Mouse (Mus musculus) heart, postnatal 4 days (tissue): Measurements from ENCODE around the gene Nanos3. TPM values are rescaled to one million over a fixed set of nuclear protein-coding genes. Genes with fewer than 3 reads are reported as not detected.

Experiments
- DNase-seq: peaks from one replicate; pipeline ENCODE4 v3.0.0; 2021
- total RNA-seq, 2 experiments: library from RNA; stranded (reverse); gene quantifications; 2 replicates each; pipeline ENCODE4 v1.2.3; 2021

Gene Nanos3
- total RNA-seq, 2 experiments from 2014 or later: 3.6 to 4.3 TPM

DNA sequence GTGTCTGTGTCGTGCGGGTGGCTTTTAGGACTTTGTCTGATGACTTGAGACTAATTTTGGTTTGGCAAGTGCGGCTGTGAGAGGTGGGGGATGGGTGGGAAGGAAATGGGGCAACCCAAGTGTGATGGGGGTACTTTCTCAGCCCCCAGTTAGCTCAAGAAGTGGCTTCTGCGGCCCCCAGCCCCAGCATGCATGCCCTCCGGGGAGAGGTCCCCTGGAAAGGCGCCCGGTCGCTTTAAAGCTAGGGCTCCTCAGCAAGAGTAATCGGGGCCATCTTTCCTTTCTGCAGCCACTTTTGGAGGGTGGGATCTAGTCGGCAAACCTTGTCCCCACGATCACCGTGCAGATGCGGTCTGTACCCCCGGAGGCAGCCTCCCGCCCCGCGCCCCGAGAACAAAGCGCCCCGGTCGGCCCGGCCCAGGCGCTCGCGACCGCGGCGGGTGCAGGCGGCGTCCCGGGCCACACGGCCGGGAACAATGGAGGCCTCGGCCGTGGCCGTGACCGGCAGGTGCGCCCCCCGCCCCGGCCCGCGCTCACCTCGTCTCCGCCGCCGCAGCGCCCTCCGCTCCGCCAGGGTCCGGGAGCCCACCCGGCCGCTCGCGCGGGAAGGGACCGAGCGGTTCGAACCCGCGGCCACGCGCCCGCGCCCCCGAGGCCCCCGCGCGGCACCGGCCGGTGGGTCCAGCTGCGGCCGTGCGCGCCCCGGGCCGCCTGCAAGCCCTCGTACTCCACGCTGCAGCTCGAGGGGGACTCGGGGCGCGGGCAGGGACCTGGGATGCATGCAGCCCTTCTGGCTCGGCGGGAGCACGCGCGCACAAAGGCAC, 1.5 kb downstream of the Nanos3 start:
- DNase-seq: peak; percentile 51

DNA sequence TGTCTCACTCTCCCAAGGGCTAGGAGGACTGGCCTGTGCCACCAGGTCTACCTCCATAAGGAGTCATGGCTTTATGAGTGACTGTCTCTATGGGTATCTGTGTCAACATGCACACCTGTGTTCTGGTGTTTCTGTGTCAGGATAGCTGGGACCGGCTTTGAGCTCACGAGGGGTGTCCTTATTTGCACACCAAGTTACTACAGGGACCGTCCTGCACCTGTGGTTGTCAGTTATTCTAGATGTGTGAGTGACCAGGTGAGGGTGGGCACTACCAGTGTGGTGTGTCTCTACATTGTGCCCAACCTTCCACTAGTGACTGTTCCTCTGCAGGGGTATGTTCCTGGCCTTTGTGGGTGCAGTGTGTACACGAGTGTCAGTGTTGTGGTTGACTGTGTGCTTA, 2.2 kb downstream of the Nanos3 start:
- no peak for DNase-seq

DNA sequence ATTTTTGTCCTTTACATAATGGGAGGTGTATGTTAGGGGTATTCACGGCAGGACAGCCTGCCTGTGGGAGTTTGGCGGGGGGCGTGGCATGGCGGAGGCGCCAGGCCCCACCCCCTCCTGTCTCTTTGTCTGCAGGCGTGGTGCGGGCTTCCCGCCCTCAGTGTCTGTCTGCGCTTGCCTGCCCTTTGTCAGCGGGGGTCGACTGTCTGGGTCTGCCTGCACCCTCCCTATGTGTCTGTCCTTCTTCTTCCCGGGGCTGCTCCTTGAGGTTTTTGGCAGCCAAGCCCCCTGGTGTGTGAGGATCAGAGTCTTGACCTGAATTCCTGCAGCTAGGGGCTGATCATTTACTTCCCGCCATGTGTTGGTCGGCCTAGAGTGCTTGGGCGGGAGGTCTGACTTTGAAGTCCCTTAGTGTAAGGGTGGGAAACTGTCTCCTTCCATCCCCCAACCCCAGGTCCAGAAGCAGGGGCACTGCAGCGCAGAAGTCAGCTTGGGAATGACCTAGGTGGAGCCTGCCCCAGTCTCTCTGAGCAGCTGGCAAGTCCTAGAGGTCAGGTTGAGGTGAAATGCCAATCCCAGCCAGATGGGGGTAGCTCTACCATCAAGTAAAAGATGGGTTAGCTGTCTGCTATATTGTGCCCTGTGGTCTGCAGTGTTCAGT, 4.4 kb downstream of the Nanos3 start:
- peak; percentile 69 for DNase-seq

DNA sequence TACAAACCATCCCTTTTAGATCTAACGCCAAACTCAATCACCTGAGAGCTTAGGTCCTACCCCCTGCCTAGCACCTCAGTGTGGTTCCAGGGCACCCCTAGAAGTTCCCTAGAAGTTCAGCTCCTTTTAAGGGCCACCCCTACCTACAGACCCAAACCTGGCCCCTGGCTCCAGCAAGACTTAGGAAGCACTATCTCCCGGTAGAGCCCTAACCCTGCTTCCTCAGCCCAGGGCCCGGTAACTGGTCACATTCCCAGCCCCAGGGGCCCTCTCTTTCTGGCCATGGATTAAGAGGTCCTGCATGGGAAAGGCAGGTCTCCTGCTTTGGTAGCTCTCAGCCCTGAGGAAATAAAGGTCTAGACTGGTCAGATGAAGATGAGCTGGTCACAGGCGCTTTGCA, 5.1 kb downstream of the Nanos3 start:
- no peak for DNase-seq

DNA sequence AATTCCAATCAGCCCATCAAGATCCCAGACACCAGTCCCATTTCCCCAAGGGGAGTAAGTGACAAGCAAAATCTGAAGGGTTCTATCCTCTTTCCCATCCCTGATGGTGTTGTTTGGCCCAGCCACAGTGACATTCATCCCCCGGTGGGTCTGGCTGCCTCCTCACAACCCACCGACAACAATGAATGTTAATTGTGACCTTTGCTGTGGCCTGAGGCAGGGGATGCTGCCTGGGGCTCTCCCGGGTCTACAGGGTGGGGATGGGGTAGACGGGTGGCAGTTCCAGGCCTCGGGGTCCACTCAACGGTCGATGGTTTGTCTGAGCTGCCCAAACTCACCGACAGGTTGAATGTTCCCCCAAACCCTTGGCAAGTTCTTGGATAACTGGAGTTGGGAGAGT, 6.4 kb downstream of the Nanos3 start:
- DNase-seq: no peak

DNA sequence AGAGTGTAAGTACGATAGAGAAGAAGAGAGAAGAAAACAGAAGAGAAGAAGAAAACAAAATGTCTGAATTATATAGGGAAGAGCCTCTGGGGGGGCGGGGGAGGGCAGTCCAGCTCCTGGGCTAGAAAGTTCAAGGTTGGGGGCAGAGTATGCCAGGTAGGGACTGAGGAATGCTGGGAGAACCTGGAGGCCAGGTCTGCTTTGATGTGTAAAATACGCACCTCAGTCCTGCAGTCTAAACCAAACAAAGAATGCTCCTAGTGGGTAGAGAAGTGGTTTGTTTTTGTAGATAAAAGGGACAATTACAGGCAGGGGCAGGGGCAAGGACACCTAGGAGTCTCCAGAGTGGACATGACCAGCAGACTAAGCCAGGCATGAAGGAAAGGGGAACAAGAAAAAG, 7.6 kb downstream of the Nanos3 start:
- no peak for DNase-seq

DNA sequence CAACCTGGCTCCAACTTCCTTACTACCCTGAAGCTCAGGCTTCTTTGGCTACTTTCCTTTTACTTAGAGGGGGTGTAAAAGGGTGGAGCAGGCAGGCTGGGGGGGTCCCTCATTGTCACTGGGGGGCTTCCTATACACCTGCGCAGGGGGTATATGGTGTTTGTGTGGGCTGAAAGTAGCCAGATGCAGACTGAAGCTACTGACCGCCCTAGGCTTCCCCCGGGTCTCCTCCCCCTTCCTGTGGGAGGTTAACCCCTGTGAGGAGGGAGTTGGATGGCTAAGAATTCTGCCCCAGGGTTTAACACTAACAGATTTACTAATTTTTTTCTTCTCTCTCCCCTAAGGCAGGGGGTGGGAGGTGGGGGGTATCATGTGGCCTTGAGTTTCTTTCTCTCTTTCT, 8.5 kb downstream of the Nanos3 start:
- no peak for DNase-seq

DNA sequence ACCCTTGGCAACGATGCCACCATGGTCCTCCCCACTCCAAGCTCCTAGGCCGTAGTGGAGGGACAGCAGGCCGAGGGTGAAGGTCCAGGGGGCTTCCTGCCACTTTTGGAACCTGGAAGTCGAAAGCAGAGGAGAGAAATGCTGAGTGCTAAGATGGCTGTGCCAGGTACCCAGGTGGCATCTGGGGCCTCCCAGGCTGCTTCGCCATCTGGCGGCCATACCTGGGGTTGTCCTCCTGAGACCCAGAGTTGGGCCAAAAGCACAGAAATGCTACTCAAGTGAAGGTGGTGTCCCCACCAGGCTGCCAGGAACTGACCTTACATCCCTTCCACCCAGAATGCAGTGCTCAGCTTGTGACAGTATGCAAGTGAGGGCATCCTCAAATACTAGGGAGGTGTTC, 11.2 kb downstream of the Nanos3 start:
- DNase-seq: no peak

DNA sequence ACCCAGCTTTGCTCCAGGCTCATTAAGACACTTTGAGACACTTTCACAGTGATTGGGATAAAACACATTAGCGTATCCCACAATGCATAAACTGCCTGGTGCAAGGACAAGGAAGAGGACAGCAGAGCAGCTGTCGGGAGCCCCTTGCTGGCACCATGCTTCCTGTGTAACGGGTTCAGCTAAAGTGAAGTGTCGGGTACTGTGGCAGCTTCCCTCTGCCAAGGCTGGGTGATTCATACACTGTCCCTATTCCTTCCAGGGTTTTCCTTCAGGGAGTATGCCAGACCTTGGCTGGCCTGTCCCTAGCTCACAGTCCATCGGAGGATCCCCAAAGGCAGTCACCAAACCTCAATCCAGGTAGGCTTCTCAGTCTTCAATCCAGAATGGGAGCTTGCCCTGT, 14.9 kb downstream of the Nanos3 start:
- DNase-seq: no peak

DNA sequence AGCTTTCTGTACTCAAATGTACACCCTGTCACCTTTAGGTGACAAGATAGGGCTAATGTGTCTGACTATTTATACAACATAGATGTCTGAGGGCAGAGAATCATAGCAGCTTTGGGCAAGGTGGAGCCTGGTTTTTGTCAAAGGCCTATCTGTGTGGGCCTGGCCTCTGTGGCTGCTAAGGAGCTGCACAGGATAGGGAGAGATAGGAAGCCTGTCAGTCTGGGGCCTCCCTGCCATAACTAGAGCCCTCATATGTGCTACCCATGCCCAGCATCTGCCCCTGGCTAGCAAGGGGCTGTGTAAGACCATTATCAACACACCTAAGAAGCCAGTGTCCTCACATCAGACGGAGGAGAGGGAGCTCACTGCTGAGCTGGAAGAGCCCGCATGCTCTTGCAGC, 17.3 kb downstream of the Nanos3 start:
- no peak for DNase-seq

DNA sequence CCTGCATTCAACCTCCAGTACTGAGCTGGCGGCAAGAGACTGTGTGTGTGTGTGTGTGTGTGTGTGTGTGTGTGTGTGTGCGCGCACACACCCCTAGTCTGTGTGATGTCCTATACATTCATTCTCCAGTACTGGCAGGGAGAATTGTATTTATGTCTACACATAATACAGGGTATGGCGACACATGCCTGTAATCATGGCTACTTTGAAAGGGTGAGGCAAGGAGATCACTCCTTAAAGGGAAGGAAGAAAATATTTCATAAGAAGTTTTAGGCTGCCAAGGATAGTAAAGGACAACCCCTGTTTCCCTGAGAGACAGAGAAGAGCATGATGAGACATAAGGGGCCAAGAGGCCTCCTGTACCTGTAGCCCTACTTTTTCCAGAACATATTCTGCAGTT, 27.4 kb downstream of the Nanos3 start:
- no peak for DNase-seq

DNA sequence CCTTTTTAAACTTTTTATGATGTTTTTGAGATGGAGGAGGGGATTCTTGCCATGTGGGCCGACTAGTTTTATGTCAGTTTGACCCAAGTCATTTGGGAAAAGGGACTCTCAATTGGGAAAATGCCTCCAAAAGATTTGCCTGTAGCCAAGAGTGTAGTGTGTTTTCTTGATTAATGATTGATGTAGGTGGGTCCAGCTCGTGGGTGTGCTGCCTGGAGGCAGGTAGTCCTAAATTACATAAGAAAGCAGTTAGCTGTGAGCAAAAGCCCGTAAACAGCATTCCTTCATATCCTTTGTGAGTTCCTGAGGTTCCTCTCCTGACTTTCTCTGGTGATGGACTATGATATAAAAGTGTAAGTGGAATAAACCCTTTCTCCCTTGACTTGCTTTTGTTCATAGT, 35.8 kb downstream of the Nanos3 start:
- DNase-seq: no peak

DNA sequence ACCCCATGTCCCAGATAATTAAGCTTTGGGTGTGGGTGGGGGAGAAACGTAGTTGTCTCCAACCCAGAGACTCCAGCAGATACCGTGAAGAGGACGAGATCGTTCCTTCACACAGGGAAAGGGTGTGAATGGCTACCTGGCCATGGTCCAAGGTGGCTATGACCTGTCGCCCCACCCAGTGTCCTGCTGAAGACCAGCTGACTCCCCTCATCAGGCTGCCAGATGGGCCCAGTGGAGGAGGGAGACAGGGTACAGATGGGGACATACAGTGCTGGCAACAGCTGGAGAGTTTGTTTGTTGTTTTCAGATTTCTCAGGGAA, 36.5 kb downstream of the Nanos3 start:
- DNase-seq: no peak

DNA sequence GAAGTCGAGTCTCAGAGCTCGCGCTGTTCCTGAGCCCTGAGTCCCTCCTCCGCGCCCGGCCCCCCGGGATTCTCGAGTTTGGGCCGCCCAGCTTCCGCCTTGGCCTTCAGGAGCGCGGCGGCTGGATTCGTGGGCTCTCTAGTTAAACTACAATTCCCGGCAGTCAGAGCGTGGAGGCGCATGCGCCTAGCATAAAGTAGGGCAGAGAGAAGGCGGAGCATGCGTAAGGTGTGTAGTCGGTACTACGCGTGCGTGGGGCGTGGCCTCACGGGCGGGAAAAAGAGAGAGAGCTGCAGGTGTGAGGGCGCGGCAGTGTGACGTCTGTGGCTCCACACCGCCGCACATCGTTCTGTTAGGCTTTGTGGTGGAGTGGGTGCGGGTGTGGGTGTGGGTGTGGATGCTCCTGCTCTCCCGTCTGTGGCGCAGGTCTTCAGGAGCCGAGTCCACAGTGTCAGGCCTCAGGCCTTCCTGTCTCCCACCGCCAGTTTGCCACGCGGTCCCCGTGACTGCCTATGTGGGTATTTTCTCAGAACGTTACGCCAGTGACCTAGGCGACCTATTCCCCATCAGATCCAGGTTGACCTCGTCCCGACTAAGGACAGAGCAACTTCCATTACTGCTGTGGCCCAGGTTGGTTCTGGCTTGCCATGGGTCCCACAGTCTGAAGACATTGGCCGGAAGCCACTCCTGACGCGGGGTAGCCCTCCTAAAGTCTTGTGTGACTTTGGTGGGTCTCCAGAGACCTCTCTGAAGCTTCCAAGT, 37.1 kb downstream of the Nanos3 start, which contains the start of the genes Cc2d1a and 4930432K21Rik:
Cc2d1a (minus strand) TSS at position 168 of the 762 bp plus-strand sequence.
4930432K21Rik (plus strand) TSS at position 257 of the 762 bp plus-strand sequence.
- DNase-seq: peak; percentile 92

DNA sequence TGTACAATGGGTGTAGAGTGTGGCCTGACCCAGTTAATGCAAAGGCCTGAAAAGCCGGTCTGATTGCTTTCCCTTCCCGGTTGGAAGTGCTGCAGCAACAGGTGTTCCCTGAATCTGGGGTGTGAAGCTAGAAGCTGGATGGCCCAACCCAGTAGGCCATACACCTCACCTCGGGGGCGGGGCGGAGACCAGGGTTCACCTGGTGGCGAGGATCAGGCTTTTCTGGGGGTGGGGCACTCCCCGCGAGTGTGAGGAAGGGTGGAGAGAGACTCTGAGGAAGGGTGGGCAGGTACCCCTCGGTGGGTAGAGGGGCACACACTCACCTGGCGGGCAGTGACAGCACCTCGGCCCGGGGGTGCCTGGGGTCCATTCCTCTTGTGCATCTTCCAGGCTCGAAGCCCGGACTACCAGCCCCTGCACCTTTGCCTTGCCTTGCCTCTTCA, 37.7 kb downstream of the Nanos3 start:
- no peak for DNase-seq

DNA sequence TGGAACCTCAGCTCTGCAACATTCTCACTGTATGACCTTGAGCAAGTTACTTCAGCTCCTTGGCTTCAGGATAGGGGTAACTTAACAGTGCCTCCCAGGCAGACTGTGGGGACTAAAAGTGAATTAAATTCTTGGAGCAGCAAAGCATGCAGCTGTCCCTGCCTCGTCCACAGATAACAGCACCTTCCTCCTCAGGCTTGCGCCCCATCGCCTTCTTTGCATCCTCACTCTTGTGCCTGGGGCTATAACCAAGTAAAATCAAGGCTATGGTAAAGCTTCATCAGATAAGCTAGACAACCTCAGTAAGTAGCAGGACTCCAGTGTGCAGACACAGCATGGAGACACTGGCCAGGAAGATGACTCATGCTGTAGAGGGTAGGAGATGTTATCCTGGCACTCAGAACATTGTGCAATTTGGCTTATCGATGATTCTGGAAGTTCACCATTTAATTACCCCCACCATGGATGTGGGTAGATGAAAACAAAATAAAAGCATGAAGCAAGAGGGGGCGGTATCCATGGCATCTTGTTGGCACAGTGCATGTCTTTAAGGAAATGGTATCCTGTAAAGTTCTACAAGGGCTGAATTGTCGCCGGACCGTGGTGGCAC, 40.3 kb downstream of the Nanos3 start:
- no peak for DNase-seq

DNA sequence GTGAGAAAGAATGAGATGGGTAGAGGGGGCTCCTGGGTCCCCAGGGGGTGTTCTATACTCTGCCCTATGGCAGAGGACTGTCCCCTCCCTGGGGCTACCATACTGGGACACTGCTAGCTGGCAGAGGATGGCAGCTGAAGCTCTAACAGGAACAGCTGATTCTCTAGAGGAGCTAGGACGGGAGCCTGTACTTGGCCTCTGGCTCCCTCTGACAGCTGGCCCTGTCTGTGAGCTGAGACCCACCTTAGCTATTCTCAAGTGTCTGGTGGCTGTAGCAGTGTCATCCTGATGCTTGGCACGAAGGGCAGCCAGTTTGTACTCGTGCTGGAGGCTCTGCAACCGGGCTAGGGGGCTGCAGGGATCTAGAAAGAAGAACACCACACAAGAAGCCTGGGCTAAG, 44.2 kb downstream of the Nanos3 start:
- no peak for DNase-seq

DNA sequence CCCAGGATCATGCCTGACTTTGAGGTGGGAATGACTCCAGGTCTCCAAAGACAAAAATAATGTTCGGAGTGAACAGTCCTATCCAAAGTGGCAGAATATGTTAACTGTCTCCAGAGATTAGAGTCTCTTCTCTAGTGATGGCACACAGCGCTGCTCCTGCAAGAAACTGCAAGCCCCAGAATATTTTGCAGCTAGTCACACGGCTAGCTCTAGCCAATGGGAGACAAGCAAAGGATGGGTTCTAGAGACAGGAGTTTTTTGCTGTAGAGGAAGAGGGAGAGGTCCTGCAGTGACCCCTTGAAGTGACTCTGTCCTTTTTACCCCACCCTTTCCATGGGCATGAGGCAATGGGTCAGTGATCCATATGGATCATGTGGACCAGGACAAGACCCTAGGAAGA, 47.2 kb downstream of the Nanos3 start:
- DNase-seq: no peak

DNA sequence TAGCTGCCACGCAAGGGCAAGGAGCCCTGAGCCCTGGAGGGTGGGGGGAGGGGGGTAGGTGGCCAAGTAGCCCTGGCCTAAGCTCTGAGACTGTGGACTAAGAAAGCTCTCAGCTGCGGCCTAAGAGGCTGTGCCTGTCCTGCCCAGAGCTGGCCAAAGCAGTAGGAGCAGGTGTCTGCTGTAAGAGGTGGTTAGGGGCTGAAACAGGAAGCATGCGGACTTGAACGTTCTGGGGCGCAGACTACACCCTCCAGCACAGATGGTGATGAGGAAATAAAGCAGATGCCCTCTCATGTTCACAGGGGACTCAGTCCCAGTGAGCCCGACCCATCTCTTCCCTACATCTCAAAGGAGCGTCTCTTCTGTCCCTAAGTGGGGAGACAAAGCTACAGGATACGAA, 52.8 kb downstream of the Nanos3 start:
- no peak for DNase-seq

DNA sequence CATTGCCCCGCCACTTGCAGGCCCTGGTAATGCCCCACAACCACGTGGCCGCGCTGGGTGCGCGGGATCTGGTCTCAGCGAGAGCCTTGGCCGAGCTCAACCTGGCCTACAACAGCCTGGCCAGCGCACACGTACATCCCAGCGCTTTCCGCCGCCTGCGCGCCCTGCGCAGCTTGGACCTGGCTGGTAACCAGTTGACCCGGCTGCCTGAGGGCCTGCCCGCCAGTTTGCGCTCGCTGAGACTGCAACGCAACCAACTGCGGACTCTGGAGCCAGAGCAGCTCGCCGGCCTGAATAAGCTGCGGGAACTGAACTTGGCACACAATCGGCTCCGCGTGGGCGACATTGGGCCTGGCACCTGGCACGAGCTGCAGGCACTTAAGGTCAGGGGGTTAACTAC, 54.2 kb downstream of the Nanos3 start:
- DNase-seq: peak; percentile 33

DNA sequence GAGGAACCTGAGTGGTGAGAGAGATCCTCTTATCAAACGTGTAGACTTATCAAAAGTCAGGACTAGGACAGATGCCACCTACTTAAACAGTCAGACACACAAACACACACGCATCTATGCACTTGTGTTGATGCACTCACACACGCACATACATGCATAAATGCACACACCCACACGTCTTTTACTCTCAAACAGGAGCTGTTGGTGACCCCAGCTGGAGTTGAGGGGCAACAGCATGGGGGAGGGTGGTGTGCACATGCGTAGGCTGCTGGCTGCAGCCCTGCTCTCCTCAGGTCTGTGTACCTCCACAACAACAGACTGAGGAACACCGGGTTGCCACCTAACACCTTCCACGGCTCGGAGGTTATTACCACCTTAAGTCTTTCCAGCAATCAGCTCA, 56.7 kb downstream of the Nanos3 start:
- no peak for DNase-seq

DNA sequence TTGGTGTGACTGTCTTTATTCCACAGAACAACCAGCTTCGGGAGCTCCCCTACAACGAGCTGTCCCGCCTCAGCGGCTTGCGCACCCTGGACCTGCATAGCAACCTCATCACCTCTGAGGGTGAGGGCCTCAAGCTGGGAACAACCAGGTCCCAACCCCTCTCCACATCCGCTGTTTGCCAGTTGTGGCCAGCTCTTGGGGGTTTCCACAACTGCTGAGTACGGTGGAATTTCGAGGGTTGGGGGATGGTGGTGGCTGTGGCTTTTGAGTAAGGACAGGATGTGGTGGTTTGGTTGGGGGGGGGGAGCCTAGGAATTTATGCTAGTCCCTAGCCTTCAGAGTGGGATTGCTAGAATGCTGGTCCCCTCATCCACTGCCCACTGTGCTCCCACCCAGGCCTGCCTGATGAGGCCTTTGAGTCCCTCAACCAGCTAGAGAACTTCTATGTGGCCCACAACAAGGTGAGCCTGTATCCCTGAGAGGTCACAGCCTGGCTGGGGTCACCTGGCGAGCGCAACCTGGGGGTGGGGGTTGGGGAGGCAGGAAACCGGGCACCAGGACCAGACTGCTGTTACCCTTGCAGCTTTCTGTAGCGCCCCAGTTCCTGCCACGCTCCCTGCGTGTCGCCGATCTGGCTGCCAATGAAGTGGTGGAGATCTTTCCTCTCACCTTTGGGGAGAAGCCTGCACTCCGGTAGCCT, 57.7 kb downstream of the Nanos3 start:
- DNase-seq: no peak
